Mouse (Mus musculus) G1E (cell line): ENCODE results near the gene Chic2.

Source experiments
- CTCF ChIP-seq: IDR thresholded peaks from 2 replicates; pipeline ENCODE4 v1.5.1; 2012; ENCODE audit warnings: low read depth, low read length, inconsistent platforms, mixed read lengths
- TAL1 ChIP-seq: conservative IDR thresholded peaks from 2 replicates; pipeline ENCODE4 v1.6.1; 2012; ENCODE audit warnings: low read depth, low read length, inconsistent platforms, mixed read lengths

GRCm38 (mm10) chr5:74998716-74999512, 45.7 kb downstream of the Chic2 start:
- TF ChIP-seq CTCF (no peak), TAL1 (no peak)
